Mouse (Mus musculus) gastrocnemius, adult 2 months (tissue): ENCODE measurements at regions not wholly inside any gene's neighbourhood (a gene's known extent, or its start where the extent isn't known, plus 50 kb on each side); places are given as distances from the start of the nearest gene placed in this dataset.
"Not testable (repeated sequence)": the region's sequence is repeated elsewhere in the genome, so short reads cannot be mapped to it uniquely, and the experiment has no call there.

Experiments
- DNase-seq: peaks from one replicate; pipeline ENCODE4 v3.0.0; 2022
- H3K27ac ChIP-seq: fragments of 200-600 bp; 2 replicates; pipeline ENCODE4 v1.8.1; 2022; ENCODE audit warnings: mild to moderate bottlenecking
- H3K4me3 ChIP-seq: fragments of 200-600 bp; 2 replicates; pipeline ENCODE4 v1.8.1; 2022; ENCODE audit warnings: mild to moderate bottlenecking, moderate library complexity
- CTCF ChIP-seq: fragments of 200-600 bp; IDR thresholded peaks from 2 replicates; pipeline ENCODE4 v1.8.1; 2022; ENCODE audit warnings: antibody characterized with exemption, mild to moderate bottlenecking, moderate library complexity
- intact Hi-C: fragments of 180-260 bp; cut with DNase I; formaldehyde crosslinking; loops from one replicate; pipeline ENCODE4 v1.15.1; 2025

DNA sequence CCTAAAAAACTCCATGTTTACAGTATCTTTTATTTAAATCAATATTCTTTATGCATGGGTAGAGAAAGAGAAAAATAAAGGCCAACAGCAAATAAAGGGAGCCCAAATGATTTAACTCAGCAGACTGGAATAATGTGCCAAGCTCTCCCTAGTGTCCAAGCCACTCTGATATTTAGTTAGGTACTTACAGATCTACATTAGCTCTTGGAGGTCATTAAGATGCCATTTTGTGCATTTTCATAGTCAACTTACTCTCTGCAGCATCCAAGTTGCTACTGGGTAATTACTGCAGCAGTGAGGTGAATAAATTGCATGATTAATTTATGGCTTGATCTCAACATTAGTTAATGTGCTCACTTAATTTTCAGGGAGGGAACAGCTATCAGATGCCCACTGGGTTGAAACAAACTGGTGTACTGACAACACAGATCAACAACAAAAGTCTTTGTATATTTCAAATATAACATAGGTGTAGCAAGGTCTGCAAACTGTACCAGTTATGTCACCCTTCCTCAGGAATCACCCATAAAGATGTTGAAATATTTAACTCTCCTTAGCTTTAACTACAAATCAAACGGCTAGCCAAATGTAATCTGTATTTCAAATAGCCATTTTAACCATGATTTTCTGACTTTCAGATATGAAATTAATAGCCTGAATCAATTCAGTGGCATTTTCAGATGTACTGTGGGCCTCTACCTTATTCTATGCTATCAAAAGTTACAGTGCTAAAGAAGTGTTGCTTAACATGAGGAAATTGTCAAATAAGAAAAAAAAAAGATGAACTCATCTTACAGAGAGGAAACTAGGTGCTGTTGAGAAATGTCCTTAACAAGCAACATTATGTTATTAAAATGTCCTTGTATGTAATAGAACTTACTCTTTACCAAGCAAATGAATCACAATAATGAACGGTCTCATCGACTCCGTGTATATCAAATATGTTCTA is 163.8 kb upstream of the Hapln1 start:
- Histone ChIP-seq H3K4me3 (no peak overlapping the region), H3K27ac (no peak overlapping the region)
- DNase-seq = no peak
- intact Hi-C loops = no loop called here
- TF ChIP-seq CTCF = no peak

DNA sequence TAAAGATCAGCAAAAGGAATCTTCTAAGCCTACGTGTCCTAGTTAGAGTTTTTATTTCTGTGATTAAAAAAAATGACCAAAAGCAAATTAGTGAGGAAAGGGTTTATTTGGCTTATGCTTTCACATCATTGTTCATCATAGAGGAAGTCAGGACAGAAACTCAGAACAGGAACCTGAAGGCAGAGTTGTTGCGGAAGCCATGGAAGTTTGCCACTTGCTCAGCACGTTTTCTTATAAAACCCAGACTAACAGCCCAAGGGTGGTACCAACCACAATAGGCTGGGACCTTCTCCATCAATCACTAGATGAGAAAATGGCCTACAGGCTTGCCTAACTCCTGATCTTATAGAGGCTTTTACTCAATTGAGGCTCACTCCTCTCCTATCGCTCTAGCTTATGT is 161.2 kb upstream of the Hapln1 start:
- no peak overlapping the region for H3K27ac ChIP-seq
- no peak overlapping the region for H3K4me3 ChIP-seq
- intact Hi-C loops = no loop called here
- no peak for TF ChIP-seq CTCF
- DNase-seq = no peak

DNA sequence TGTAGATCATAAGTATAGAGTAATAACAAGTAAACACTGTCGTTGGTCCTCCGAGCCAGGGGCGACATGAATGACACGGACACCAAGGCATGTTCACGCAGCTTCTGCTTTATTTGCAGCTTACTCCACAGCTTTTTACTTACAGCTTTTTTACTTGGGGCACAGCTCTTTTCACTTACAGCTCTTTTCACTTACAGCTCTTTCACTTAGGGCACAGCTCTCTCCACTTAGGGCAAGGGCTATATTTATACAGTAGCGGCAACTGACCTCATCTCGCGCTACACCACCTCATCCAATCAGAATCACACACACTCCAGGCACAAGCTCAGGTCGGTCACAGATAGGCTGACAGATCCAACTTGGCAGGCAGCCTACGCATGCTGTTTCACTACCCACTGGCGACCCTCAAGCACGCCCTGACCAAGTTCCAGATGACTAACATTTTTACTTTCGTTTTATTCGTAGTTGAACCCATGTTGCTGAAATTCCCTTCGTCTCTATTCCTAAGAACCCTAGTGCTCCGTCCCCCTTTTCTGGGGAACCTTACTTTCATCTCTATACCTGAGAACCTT is 155.9 kb upstream of the Hapln1 start:
- DNase-seq, intact Hi-C loops, H3K4me3 ChIP-seq, H3K27ac ChIP-seq: not testable (repeated sequence)

DNA sequence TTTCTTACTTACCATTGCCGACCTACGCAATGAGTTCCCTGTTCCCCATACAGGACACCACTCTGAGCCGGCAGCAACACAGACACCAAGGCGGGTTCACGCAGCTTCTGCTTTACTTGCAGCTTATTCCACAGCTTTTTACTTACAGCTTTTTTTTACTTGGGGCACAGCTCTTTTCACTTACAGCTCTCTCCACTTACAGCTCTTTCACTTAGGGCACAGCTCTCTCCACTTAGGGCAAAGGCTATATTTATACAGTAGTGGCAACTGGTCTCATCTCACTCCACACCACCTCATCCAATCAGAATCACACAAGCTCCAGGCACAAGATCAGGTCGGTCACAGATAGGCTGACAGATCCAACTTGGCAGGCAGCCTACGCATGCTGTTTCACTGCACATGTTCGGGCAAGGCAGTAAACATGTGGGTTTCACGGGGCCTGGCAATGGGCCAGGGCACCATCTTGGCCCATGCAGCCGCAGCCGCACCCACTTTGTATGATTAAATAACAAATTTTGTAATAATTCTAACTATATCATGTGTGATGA is 154.9 kb upstream of the Hapln1 start:
- Histone ChIP-seq H3K27ac (no peak overlapping the region), H3K4me3 (peak overlapping the region; percentile 13; the same call in 1 of the 2 replicates)
- TF ChIP-seq CTCF = no peak
- intact Hi-C loops = no loop called here
- DNase-seq = peak; percentile 46

DNA sequence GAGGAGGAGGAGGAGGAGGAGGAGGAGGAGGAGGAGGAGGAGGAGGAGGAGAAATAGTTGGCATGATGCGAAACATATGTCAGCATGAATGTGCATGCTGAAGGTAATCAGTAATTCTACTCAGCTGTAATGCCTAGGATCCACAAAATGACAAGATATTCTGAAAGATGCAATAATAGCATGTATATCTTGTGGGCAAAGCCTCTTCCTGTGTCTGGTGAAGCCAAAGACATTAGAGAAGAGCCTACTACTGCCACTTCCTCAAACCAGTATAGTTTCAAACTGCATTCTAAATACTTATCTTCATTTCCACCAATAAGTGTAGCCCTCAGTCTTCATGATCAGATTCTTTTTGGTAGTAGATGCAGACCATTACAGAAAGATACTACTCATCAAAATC is 152.2 kb upstream of the Hapln1 start:
- Histone ChIP-seq H3K4me3 (no peak overlapping the region), H3K27ac (no peak overlapping the region)
- no peak for TF ChIP-seq CTCF
- no peak for DNase-seq
- intact Hi-C loops = no loop called here

DNA sequence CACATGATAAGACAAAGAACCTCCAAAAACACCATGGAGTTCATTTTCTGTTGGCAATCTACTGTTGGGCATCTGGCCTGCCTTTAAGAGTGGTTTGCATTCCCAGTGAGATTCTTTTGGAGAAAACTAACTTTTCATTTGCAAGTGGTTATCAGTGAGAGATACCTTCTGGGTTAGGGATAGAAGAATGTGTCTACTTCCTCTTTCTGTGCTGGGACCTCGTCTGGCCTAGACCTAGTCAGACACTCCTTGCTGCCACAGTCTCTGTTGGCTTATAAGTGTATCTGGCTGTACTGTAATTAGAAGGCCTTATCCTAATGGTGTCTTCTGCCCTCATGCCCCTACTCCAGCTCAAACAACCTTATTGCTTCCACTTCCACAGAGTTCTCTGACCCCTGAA is 150.4 kb upstream of the Hapln1 start:
- no peak overlapping the region for H3K4me3 ChIP-seq

DNA sequence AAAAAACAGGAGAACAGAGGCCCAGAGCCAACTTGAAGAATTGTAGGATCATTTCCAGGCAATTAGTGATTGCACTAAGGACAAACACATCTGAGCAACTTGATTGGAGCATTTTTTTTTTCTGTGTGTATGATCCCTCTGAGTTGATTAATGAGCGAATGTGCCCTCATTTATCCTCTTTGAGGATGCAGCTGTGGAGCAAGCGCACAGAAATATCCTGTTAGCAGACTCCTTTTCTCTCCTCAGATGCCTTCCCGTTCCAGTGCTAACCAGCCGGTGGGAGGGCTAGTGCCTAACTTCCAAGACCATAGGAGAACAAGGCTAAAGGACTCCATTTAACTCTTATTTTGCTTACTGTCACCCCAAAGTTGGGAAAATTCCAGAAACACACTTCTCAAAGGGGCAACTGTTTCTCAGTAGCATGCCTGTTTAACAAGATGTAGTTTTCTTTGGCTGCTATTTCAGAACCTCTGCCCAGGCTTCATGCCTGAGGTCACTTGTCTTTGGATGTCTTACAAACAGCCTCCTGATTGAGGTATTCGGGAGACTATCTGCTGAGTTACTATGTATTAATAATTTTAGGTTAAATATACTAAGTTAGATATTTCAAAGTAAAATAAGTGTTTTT is 144.8 kb upstream of the Hapln1 start:
- intact Hi-C loops = no loop called here
- Histone ChIP-seq H3K27ac (no peak overlapping the region), H3K4me3 (no peak overlapping the region)
- no peak for TF ChIP-seq CTCF
- DNase-seq = no peak

More for the DNA sequence above, 150.4 kb upstream of the Hapln1 start:
- intact Hi-C loops = no loop called here
- DNase-seq = no peak
- TF ChIP-seq CTCF = no peak
- H3K27ac ChIP-seq = no peak overlapping the region

DNA sequence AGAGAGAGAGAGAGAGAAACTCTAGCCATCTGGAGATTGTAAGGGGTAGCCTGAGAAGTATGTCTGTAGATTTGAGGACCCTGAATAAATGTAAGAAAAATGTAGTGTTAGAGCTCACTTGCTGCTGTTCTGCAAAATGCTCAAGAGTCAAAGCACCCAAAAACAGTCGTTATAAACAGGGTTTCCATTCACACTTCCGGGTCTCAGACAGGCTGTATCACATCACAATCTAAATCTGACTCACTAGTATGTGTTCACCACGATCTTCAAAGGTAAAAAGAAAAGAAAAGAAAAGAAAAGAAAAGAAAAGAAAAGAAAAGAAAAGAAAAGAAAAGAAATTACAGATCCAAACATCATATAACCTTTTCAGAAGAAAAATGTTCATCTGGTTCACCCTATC is 143.7 kb upstream of the Hapln1 start:
- no peak for DNase-seq
- Histone ChIP-seq H3K27ac (no peak overlapping the region), H3K4me3 (no peak overlapping the region)
- no peak for TF ChIP-seq CTCF
- intact Hi-C loops = no loop called here

DNA sequence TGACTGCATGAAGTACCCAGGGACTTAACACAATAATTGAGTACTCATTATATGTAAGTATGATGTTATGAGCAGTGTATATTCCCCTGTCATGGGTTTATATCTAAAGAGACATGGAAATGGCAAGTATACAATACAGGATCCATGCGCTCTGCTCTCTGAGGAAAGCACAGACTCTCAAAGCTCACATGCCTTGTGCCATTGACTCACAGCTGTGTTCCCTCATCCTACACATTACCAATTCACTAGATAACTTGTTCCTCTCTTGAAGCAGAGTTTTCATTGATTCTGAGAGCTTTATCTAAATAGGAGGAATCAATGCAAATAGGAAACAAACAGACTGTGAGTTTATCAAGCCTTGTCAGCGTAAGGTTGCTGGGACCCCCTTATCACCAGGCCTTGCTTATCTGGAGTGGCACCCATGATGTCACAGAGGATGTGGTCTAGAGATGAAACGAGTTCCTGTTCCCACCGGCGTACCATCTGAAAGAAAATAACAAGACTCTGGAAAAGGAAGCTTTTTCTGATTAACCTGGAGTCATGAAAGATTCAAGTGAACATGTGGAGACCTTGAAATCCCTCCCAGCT is 138.4 kb upstream of the Hapln1 start:
- TF ChIP-seq CTCF = no peak
- no peak for DNase-seq
- intact Hi-C loops = no loop called here
- Histone ChIP-seq H3K27ac (no peak overlapping the region), H3K4me3 (no peak overlapping the region)

DNA sequence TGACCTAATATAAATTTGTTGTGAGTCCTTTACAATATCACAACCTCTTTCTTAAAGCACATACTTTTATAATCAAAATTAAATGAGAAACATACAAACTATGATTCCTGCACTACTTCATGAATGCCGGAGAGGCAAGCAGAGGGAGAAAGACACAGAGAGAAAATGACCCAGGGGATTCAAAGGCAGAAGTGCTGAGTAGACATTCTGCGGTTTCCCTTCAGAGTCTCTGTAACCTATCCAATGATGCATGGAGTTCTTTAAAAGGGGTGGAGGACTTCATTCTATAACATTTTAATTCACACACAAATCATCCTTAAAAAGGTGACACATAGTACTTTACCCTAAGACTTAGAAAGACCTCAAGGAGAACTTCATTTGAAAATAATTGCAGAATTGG is 129.1 kb upstream of the Hapln1 start:
- Histone ChIP-seq H3K4me3 (no peak overlapping the region), H3K27ac (no peak overlapping the region)
- TF ChIP-seq CTCF = no peak
- DNase-seq = no peak
- intact Hi-C loops = no loop called here

DNA sequence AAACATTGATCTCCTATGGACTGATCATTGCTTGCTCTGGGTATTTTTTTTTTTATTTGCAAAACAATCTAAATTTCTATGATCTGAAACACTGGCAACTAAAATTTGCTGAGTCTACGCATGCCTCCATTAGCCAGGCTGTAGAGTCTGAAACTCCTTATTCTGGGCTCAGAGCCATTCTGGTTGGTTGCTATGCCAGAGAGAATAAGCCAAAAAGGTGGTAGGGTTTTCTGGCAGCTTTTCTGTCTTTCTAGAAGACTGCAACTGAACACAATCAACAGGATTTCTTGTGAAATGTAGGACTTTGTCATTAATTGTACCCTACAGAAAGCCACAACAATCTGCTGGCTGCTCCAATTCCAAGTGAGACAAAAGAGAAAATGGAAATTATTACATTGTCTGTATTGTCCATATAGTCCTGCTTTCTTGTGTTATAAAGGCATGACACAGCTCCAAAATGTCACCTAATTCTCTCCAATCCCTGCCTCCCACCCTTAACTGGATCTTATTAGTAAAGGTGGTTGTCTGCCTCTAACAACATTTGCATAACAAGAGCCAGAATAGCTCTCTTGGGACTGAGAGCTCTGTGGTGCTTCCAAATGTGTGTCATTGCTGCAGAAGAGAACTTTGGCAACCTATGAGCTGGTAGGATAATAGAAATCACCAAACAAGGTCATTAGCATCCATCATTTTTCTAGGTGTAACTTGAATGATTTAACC is 126.7 kb upstream of the Hapln1 start:
- intact Hi-C loops = no loop called here
- Histone ChIP-seq H3K4me3 (no peak overlapping the region), H3K27ac (no peak overlapping the region)
- DNase-seq = no peak
- no peak for TF ChIP-seq CTCF

DNA sequence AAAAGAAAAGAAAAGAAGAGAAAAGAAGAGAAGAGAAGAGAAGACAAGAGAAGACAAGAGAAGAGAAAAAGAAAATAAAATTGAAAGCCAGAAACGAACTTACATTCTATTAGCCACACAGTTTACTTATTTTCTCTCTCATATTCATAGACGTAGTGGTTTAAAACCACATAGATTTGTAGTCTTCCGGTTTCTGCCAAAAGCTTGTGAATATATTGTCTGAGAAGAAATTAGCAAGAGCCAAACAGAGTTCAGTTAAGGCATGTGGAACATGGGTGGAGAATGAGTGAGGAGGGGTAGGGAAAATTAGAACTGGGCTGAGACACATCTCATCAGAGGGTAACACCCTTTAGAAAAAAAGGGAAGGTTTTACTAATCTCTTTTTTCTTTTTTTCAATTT is 120.8 kb upstream of the Hapln1 start:
- H3K4me3 ChIP-seq = no peak overlapping the region
- intact Hi-C loops = no loop called here
- H3K27ac ChIP-seq = no peak overlapping the region
- no peak for DNase-seq
- no peak for TF ChIP-seq CTCF
